Mouse (Mus musculus) gastrocnemius, adult 2 months (tissue): Measurements from ENCODE around the gene Hp. TPM values are rescaled to one million over a fixed set of nuclear protein-coding genes. Genes with fewer than 3 reads are reported as not detected.
A peak's percentile ranks its signal among the peaks of the same experiment; 100 is the strongest.

Experiments used
- DNase-seq: peaks from one replicate; pipeline ENCODE4 v3.0.0; 2022
- H3K27ac ChIP-seq: fragments of 200-600 bp; 2 replicates; pipeline ENCODE4 v1.8.1; 2022; ENCODE audit warnings: mild to moderate bottlenecking
- H3K4me3 ChIP-seq: fragments of 200-600 bp; 2 replicates; pipeline ENCODE4 v1.8.1; 2022; ENCODE audit warnings: mild to moderate bottlenecking, moderate library complexity
- CTCF ChIP-seq: fragments of 200-600 bp; IDR thresholded peaks from 2 replicates; pipeline ENCODE4 v1.8.1; 2022; ENCODE audit warnings: antibody characterized with exemption, mild to moderate bottlenecking, moderate library complexity
- intact Hi-C: fragments of 180-260 bp; cut with DNase I; formaldehyde crosslinking; loops from one replicate; pipeline ENCODE4 v1.15.1; 2025
- total RNA-seq, 2 experiments: library from RNA; stranded (reverse); gene quantifications; 2 replicates each; pipeline ENCODE4 v1.2.3; 2021

Hp gene
- total RNA-seq, 2 experiments from 2014 or later, result 1.6 to 7.0 TPM

GRCm38 (mm10) chr8:109542748-109543519, 36.0 kb downstream of the Hp start:
- Histone ChIP-seq H3K27ac (no peak overlapping the region; the same call in 1 of the 2 replicates), H3K4me3 (no peak overlapping the region)
- DNase-seq, result no peak
- intact Hi-C loops, result no loop called here
- no peak for TF ChIP-seq CTCF

GRCm38 (mm10) chr8:109542165-109542564, 36.8 kb downstream of the Hp start:
- TF ChIP-seq CTCF, result no peak
- H3K27ac ChIP-seq, result no peak overlapping the region
- no peak overlapping the region for H3K4me3 ChIP-seq
- no peak for DNase-seq
- intact Hi-C loops, result no loop called here

GRCm38 (mm10) chr8:109536703-109537102, 42.3 kb downstream of the Hp start:
- intact Hi-C loops, result no loop called here
- H3K27ac ChIP-seq, result no peak overlapping the region
- DNase-seq, result peak; percentile 83
- no peak overlapping the region for H3K4me3 ChIP-seq
- TF ChIP-seq CTCF, result peak; percentile 83

- H3K27ac ChIP-seq, result no peak overlapping the region
- TF ChIP-seq CTCF, result peak; percentile 69
Measured at GRCm38 (mm10) chr8:109535140-109535990, 43.6 kb downstream of the Hp start.

More at GRCm38 (mm10) chr8:109535140-109535990, 43.6 kb downstream of the Hp start:
- H3K4me3 ChIP-seq, result no peak overlapping the region
- DNase-seq, result no peak
- intact Hi-C loops, result no loop called here

Other genes starting within 250 kb of the Hp start
- gene Pmfbp1, start 85.1 kb downstream of the Hp start, total RNA-seq, result not detected
- gene Dhx38, start 13.3 kb downstream of the Hp start, total RNA-seq, result 10 to 100 TPM; 11.1 to 11.9 TPM
- 1 to 10 TPM; 7.3 to 7.6 TPM for gene Txnl4b, start 13.3 kb downstream of the Hp start, total RNA-seq
- 10 to 100 TPM; 10.5 to 14.6 TPM for gene Dhodh, start 29.5 kb upstream of the Hp start, total RNA-seq
- under 1 TPM in 1 of 2 experiments, not detected in 1; 0.06 TPM for gene Pkd1l3, start 35.3 kb upstream of the Hp start, total RNA-seq
- 10 to 100 TPM; 31.6 to 34.1 TPM for gene Ist1, start 114.1 kb upstream of the Hp start, total RNA-seq
- gene Zfp821, start 126.4 kb upstream of the Hp start, total RNA-seq, result 1 to 10 TPM; 5.8 to 6.0 TPM
- 10 to 100 TPM; 20.4 to 21.9 TPM for gene Atxn1l, start 158.6 kb upstream of the Hp start, total RNA-seq
- gene Ap1g1, start 199.4 kb upstream of the Hp start, total RNA-seq, result 10 to 100 TPM; 39.9 to 40.0 TPM